Mouse (Mus musculus) limb, embryonic 15.5 days (tissue): ENCODE measurements around the gene Ripk3. TPM values are rescaled to one million over a fixed set of nuclear protein-coding genes. Genes with fewer than 3 reads are reported as not detected.
A peak's percentile ranks its signal among the peaks of the same experiment; 100 is the strongest.

Experiments used
- ATAC-seq: fragments of 200-750 bp; cut with Nextera tagmentation; 2 replicates; pipeline ENCODE4 v1.8.0; 2017; ENCODE audit warnings: low read depth, moderate TSS enrichment; ENCODE audit not compliant: insufficient number of reproducible peaks, low FRiP score, low TSS enrichment
- H3K27ac ChIP-seq: fragments of 300-500 bp; sonication (generic); 2 replicates; pipeline ENCODE4 v1.5.1; 2015; ENCODE audit warnings: moderate library complexity, mild to moderate bottlenecking, inconsistent platforms
- H3K27me3 ChIP-seq: fragments of 300-500 bp; sonication (generic); 2 replicates; pipeline ENCODE4 v1.6.1; 2015; ENCODE audit warnings: inconsistent platforms
- H3K36me3 ChIP-seq: fragments of 300-500 bp; sonication (generic); 2 replicates; pipeline ENCODE4 v1.6.1; 2015; ENCODE audit warnings: inconsistent platforms
- H3K4me1 ChIP-seq: fragments of 300-500 bp; sonication (generic); 2 replicates; pipeline ENCODE4 v1.6.1; 2015; ENCODE audit warnings: inconsistent platforms
- H3K4me2 ChIP-seq: fragments of 300-500 bp; sonication (generic); 2 replicates; pipeline ENCODE4 v1.6.1; 2015; ENCODE audit warnings: mild to moderate bottlenecking, inconsistent platforms
- H3K4me3 ChIP-seq: fragments of 300-500 bp; sonication (generic); 2 replicates; pipeline ENCODE4 v1.5.1; 2015; ENCODE audit warnings: mild to moderate bottlenecking, inconsistent platforms
- H3K9ac ChIP-seq: fragments of 300-500 bp; sonication (generic); 2 replicates; pipeline ENCODE4 v1.6.1; 2015; ENCODE audit warnings: inconsistent platforms
- H3K9me3 ChIP-seq: fragments of 300-500 bp; sonication (generic); 2 replicates; pipeline ENCODE4 v1.6.1; 2016; ENCODE audit warnings: inconsistent platforms
- WGBS: fragments of 180-500 bp; shearing (Covaris S2); methylation state at CpG from one replicate; pipeline ENCODE4 v1.1.7; 2015; 5-methylcytosine and 5-hydroxymethylcytosine counted together
- polyA plus RNA-seq: library from polyadenylated mRNA; unstranded; fragments of >200 nt; fragmentation: Nextera tagmentation; extraction: Ambion mirVana; gene quantifications from 2 replicates; pipeline ENCODE4 v1.2.1, GENCODE M21; 2015

Ripk3 gene
- polyA plus RNA-seq, 1 experiment from 2014 or later, result 35.0 TPM

GRCm38 (mm10) chr14:55824481-55825215, 36.0 kb upstream of the Ripk3 start:
- peaks cover 26% of the 10 kb centered on the region for H3K36me3 ChIP-seq
- H3K4me2 ChIP-seq, result peak overlapping the region; percentile 75
- under 1% methylated on average over 32 of the region's 32 CpGs for WGBS
- peaks cover 44% of the 10 kb centered on the region for H3K4me1 ChIP-seq
- peak overlapping the region; percentile 82 for H3K9ac ChIP-seq
- H3K9me3 ChIP-seq, result no peaks in the 10 kb centered on the region
- no peaks in the 10 kb centered on the region for H3K27me3 ChIP-seq
- peak overlapping the region; percentile 99 for H3K27ac ChIP-seq
- ATAC-seq, result peak; percentile 62
- H3K4me3 ChIP-seq, result peak overlapping the region; percentile 72

GRCm38 (mm10) chr14:55824001-55824480, 35.4 kb upstream of the Ripk3 start:
- peak overlapping the region; percentile 63 for H3K9ac ChIP-seq
- H3K4me2 ChIP-seq, result peak overlapping the region; percentile 75

GRCm38 (mm10) chr14:55822991-55823762, 34.5 kb upstream of the Ripk3 start, which contains the start of gene Nfatc4:
Gene Nfatc4 (plus strand): TSS chr14:55823144.
- ATAC-seq, result peak; percentile 83
- H3K9me3 ChIP-seq, result no peaks in the 10 kb centered on the region
- H3K9ac ChIP-seq, result peak within 1 kb of the TSS; percentile 63
- peaks cover 35% of the 10 kb centered on the region for H3K4me1 ChIP-seq
- peaks cover 11% of the 10 kb centered on the region for H3K36me3 ChIP-seq
- WGBS, result under 1% methylated on average over 42 of the region's 46 CpGs
- peak within 1 kb of the TSS; percentile 99 for H3K27ac ChIP-seq
- H3K4me3 ChIP-seq, result peak within 1 kb of the TSS; percentile 72
- H3K27me3 ChIP-seq, result no peaks in the 10 kb centered on the region
- H3K4me2 ChIP-seq, result peak within 1 kb of the TSS; percentile 75

More at GRCm38 (mm10) chr14:55824001-55824480, 35.4 kb upstream of the Ripk3 start:
- peaks cover 20% of the 10 kb centered on the region for H3K36me3 ChIP-seq
- ATAC-seq, result no peak
- peak overlapping the region; percentile 72 for H3K4me3 ChIP-seq
- H3K27me3 ChIP-seq, result no peaks in the 10 kb centered on the region
- H3K27ac ChIP-seq, result peak overlapping the region; percentile 99
- peaks cover 43% of the 10 kb centered on the region for H3K4me1 ChIP-seq
- H3K9me3 ChIP-seq, result no peaks in the 10 kb centered on the region
- WGBS, result 2% methylated on average over 10 of the region's 10 CpGs

GRCm38 (mm10) chr14:55822435-55822990, 33.8 kb upstream of the Ripk3 start:
- H3K4me1 ChIP-seq, result peaks cover 29% of the 10 kb centered on the region
- H3K36me3 ChIP-seq, result 0 out of 2 replicates have a peak, but pooled peaks cover 6% of the 10 kb centered on the region
- peak overlapping the region; percentile 72 for H3K4me3 ChIP-seq
- no peaks in the 10 kb centered on the region for H3K9me3 ChIP-seq
- no peaks in the 10 kb centered on the region for H3K27me3 ChIP-seq
- peak overlapping the region; percentile 99 for H3K27ac ChIP-seq
- H3K9ac ChIP-seq, result peak overlapping the region; percentile 63
- 2% methylated on average over 13 of the region's 13 CpGs for WGBS
- ATAC-seq, result no peak
- peak overlapping the region; percentile 75 for H3K4me2 ChIP-seq

DNA sequence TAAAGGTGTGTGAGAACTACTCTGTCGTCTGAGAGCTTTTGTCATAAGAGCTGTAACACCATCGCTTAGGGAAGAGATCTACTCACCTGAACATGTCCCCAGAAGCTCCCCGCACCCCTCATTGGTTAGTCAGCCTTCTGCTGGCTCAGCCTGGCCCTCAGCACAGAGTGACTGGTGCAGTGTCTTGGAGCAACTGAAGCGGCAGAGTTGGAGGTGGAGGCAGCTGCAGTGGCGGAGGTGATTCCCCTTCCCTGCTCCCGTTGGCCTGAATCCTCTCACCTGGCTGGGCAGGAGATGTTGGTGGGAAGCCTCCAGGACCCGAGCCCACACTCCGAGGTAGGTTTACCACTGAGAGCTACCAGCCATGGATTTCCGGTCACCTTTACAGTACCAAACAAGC, 31.9 kb upstream of the Ripk3 start:
- ATAC-seq, result no peak
- WGBS, result 81% methylated on average over 9 of the region's 9 CpGs

DNA sequence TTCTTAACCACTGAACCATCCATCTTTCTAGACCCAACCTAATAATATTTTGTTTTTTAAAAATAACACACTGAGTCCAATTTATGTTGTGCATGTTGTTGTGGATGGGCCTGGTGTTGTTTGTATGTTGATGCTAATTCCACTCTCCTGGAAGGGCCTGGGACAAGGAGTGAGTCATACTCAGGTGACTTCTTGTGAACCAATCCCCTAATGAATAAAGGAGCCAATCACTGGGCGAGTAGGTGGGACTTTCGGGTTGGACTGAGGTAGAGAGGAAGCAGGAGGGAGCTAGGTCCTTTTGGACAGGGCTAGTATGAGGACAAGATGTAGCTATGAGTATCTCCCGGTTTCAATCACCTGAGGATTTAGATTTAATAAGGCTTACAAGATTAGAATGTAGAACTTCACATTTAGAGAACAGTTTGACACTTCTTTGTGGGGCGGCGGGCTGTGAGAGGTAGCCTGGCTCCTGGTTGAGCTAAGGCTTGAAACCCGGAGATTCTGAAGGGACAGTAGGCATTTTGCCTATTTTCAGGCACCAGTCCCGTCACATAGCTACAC, 31.3 kb upstream of the Ripk3 start:
- Histone ChIP-seq H3K36me3 (no peaks in the 10 kb centered on the region), H3K9ac (no peak overlapping the region), H3K4me1 (peaks cover 19% of the 10 kb centered on the region), H3K9me3 (no peaks in the 10 kb centered on the region), H3K4me3 (no peak overlapping the region), H3K27ac (no peak overlapping the region), H3K27me3 (no peaks in the 10 kb centered on the region), H3K4me2 (no peak overlapping the region)
- WGBS, result 77% methylated on average over 7 of the region's 7 CpGs
- no peak for ATAC-seq

More for the DNA sequence above, 31.9 kb upstream of the Ripk3 start:
- Histone ChIP-seq H3K4me1 (peaks cover 14% of the 10 kb centered on the region), H3K4me2 (no peak overlapping the region), H3K4me3 (no peak overlapping the region), H3K36me3 (no peaks in the 10 kb centered on the region), H3K27me3 (no peaks in the 10 kb centered on the region), H3K9ac (no peak overlapping the region), H3K9me3 (no peaks in the 10 kb centered on the region), H3K27ac (no peak overlapping the region)

GRCm38 (mm10) chr14:55815310-55815751, 26.7 kb upstream of the Ripk3 start:
- H3K36me3 ChIP-seq, result no peaks in the 10 kb centered on the region
- H3K4me1 ChIP-seq, result peaks cover 5% of the 10 kb centered on the region; the same call in 1 of the 2 replicates
- no peaks in the 10 kb centered on the region for H3K27me3 ChIP-seq
- peak overlapping the region; percentile 43 for H3K4me3 ChIP-seq
- no peaks in the 10 kb centered on the region for H3K9me3 ChIP-seq
- H3K9ac ChIP-seq, result peak overlapping the region; percentile 8; the same call in 1 of the 2 replicates
- ATAC-seq, result no peak
- WGBS, result 25% methylated on average over 17 of the region's 17 CpGs
- H3K4me2 ChIP-seq, result peak overlapping the region; percentile 50
- no peak overlapping the region; the same call in 1 of the 2 replicates for H3K27ac ChIP-seq

- peak overlapping the region; percentile 50 for H3K4me2 ChIP-seq
- no peaks in the 10 kb centered on the region for H3K36me3 ChIP-seq
- WGBS, result 15% methylated on average over 16 of the region's 16 CpGs
- no peak overlapping the region; the same call in 1 of the 2 replicates for H3K27ac ChIP-seq
- no peaks in the 10 kb centered on the region for H3K27me3 ChIP-seq
- no peak for ATAC-seq
- H3K9me3 ChIP-seq, result no peaks in the 10 kb centered on the region
- peaks cover 5% of the 10 kb centered on the region; the same call in 1 of the 2 replicates for H3K4me1 ChIP-seq
- peak overlapping the region; percentile 43 for H3K4me3 ChIP-seq
- peak overlapping the region; percentile 8; the same call in 1 of the 2 replicates for H3K9ac ChIP-seq
Measured at GRCm38 (mm10) chr14:55814885-55815284, 26.2 kb upstream of the Ripk3 start.

GRCm38 (mm10) chr14:55795380-55796163, 6.9 kb upstream of the Ripk3 start:
- no peak overlapping the region for H3K9ac ChIP-seq
- 75% methylated on average over 15 of the region's 15 CpGs for WGBS
- no peak overlapping the region for H3K4me3 ChIP-seq
- H3K4me1 ChIP-seq, result no peaks in the 10 kb centered on the region
- H3K27ac ChIP-seq, result 0 out of 2 replicates have a peak overlapping the region, but pooled peaks have one; percentile 7
- no peak overlapping the region for H3K4me2 ChIP-seq
- H3K27me3 ChIP-seq, result no peaks in the 10 kb centered on the region
- no peak for ATAC-seq
- H3K9me3 ChIP-seq, result no peaks in the 10 kb centered on the region
- no peaks in the 10 kb centered on the region for H3K36me3 ChIP-seq

GRCm38 (mm10) chr14:55793946-55794345, 5.3 kb upstream of the Ripk3 start:
- Histone ChIP-seq H3K9me3 (no peaks in the 10 kb centered on the region), H3K27ac (no peak overlapping the region), H3K4me2 (no peak overlapping the region), H3K4me1 (no peaks in the 10 kb centered on the region), H3K27me3 (0 out of 2 replicates have a peak, but pooled peaks cover 5% of the 10 kb centered on the region), H3K9ac (no peak overlapping the region), H3K36me3 (no peaks in the 10 kb centered on the region), H3K4me3 (no peak overlapping the region)
- 53% methylated on average over 2 of the region's 2 CpGs for WGBS
- ATAC-seq, result no peak
